Mouse (Mus musculus): ENCODE data around the gene 2310007B03Rik.
A peak's percentile ranks its signal among the peaks of the same experiment; 100 is the strongest.

The 2310007B03Rik gene

DNA sequence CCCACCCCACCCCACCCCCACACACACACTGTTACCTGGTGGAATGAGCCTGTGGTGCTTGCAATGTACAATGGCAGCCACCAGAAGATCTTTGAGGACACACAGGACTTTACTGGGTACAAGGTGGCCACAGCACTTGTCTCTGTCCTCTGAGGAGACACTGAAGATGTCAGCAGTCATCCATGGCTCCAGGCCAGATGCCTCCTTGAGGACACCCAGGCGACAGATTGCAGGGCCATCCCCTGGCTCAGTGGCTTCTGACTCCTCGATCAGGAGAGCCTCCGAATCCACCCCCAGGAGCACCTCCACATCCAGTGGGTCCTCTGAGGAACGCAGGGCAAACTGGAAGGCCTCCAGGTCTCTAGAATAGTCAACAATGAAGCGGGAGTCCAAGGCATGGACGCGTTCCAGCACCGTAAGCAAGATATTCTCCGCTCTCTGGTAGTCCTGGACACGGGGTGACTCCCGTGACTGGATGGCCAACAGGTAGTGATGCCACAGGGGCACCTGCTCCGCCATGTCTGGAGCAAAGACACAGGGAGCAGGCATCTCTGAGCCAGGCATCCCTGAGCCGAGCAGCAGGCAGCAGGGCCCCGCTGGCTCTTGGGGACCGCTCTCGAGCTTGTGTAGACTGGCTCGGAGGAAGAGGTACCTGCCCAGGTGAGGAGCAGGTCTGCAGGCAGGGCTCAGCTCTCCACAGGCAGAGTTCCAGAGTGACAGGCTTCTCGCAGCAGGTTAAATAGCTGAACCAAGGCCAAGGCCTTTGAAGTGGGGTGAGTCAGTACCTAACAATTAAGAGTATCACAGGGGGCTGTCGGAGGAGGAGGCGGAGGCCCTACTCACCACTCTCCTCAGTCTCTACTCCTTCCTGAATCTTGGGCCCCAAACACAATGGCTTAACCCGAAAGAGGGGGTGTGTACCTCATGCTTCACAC is 915 bp downstream of the 2310007B03Rik start:
- DNase-seq (ENCODE audit: low spot score in 2 of 2) = no peak

GRCm38 (mm10) chr1:93158916-93159315 is 1.8 kb downstream of the 2310007B03Rik start:
- DNase-seq (ENCODE audit: low spot score in 2 of 2) = peak in 1 of 2 experiments; percentile 25

GRCm38 (mm10) chr1:93157566-93157965 is 3.2 kb downstream of the 2310007B03Rik start:
- peak; percentile 29 to 35 for DNase-seq (ENCODE audit: low spot score in 2 of 2)

GRCm38 (mm10) chr1:93150907-93151661 is 9.7 kb downstream of the 2310007B03Rik start:
- DNase-seq (ENCODE audit: low spot score in 2 of 2) = no peak

- no peak for DNase-seq (ENCODE audit: low spot score in 2 of 2)
Measured at GRCm38 (mm10) chr1:93144176-93144575, 16.6 kb downstream of the 2310007B03Rik start.

- no peak for DNase-seq (ENCODE audit: low spot score in 2 of 2)
Measured at GRCm38 (mm10) chr1:93142871-93143270, 17.9 kb downstream of the 2310007B03Rik start.

DNA sequence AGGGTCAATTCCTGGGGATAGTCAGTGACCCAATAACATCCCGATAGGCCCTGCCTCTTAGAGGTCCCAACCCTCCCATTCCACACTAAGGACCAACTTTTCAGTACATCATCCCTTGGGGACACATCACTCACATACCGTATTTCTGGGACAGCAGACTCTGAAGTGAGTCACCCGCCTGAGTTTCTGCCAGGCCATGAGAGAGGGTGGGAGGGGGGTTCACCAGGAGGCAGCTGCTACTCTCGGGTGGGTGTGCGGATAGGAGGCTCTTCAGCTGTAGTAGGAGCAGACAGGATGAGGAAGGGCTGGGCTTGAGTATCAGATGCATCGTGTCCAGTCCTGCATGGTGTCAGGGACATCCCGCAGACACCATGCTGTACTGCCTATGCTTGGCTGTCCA is 21.0 kb downstream of the 2310007B03Rik start:
- DNase-seq (ENCODE audit: low spot score in 2 of 2) = no peak

DNA sequence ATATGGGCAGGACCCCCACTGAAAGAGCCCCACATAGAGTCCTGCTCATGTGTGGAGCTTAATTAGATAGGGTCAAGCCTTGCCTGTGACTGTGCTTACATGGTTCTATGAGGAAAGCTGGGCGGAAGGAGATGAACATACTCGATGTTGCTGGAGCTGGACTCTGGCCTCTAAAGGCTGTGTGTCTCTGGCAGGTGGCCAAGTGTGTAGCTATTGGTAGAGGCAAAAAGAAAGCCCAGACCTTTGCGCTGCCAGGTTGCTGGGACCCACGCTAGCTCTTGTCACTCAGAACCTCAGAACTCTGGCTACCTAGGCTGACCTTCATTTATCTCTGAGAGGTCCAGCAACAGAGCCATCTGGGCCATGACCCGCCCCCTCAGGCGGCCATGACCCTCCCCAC is 22.2 kb downstream of the 2310007B03Rik start:
- DNase-seq (ENCODE audit: low spot score in 2 of 2) = no peak

GRCm38 (mm10) chr1:93135036-93135526 is 25.7 kb downstream of the 2310007B03Rik start, which contains the start of gene Agxt:
TSS of gene Agxt (plus strand) at chr1:93135240.
- DNase-seq (ENCODE audit: low spot score in 2 of 2) = no peak

DNA sequence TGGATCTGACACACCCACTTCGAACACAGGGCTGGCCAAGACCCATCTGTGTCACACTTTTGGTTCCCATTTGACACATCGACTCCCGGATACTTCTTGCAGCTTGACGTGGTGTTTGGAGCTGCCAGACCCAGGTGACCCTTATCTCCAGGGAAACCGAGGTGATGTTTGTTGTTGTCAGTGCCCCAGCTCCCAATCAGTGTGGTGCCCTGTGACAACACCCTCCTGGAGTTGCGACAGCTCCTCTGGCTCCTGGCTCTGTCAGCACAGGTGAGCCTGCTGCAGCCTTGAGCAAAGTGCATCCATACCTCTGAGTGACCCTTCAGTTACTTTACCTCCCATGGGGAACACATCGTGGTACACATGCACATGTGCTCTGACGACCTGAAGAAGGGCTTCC is 28.1 kb downstream of the 2310007B03Rik start:
- DNase-seq (ENCODE audit: low spot score in 2 of 2) = no peak

- no peak for DNase-seq (ENCODE audit: low spot score in 2 of 2)
Measured at GRCm38 (mm10) chr1:93130242-93130983, 30.3 kb downstream of the 2310007B03Rik start.

GRCm38 (mm10) chr1:93128710-93129349 is 31.9 kb downstream of the 2310007B03Rik start:
- DNase-seq (ENCODE audit: low spot score in 2 of 2) = peak in 1 of 2 experiments; percentile 66

DNA sequence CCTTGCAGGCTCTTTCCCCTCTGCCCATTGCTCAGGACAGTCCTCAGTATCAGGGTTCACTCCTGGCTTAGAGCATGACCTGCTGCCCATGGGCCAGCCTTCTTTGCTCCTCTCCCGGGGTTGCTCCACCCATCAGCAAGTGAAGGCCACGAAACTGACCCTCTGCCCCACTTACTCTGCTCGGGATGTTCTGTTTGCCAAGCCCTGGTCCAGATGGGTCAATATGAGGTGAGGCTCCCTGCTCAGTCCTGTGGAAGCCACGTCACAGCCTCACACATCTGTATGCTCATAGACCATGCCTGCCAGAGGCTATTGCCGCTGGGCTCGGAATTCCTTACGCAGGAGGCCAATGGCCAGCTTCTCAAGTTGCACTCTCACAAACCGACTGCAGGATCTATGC is 32.5 kb downstream of the 2310007B03Rik start:
- no peak for DNase-seq (ENCODE audit: low spot score in 2 of 2)

- DNase-seq (ENCODE audit: low spot score in 2 of 2) = no peak
Measured at GRCm38 (mm10) chr1:93125256-93125655, 35.5 kb downstream of the 2310007B03Rik start.

- DNase-seq (ENCODE audit: low spot score in 2 of 2) = no peak
Measured at GRCm38 (mm10) chr1:93124066-93124465, 36.7 kb downstream of the 2310007B03Rik start.

DNA sequence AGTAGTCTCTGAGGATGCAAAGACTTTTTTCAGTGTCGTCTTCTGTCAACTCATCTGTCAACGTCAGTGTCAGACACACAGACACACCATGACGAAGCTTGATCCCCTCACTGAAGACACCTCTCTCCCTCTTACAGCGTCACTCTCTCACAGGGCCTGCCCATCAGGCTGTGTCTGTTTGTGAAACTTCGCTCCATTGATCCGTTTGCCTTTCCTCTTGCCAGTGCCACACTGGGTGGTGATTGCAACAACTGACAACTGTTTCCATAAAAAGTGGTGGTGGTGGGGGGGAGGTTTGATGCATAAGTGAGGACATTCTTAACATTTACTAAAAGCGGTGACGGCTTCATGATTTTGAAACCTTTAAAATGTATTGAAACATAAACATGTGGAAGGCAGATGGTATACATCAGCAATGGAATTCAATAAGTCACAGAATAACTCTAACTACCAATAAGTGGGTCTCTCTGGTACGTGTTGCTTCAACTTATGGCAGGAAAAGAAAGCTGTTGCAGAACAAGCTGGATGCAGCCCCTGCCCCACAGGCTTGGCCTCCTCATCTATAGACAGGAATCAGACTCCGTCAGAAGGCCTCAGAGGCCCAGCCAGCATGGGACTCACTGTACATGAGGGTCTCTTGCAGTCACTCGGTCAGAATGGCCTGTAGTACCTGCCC is 37.4 kb downstream of the 2310007B03Rik start:
- DNase-seq (ENCODE audit: low spot score in 2 of 2) = no peak

DNA sequence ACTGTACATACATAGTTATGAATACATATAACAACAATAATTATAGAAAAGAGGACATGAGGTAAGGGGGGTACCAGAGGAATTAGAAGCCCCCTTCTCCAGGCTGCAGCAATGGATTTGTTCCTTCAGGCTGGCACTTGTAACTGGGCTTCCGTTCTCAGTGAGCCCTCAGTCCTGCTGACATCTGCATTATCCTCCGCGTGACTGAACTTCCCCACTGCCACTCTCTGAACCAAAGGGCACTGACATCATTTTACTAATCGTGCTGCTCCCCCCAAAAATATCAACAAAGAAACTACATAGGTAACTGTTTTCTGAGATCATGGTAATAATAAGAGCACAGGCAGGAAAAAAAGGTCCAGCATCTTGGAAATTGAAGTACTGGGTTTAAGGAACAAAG is 41.9 kb downstream of the 2310007B03Rik start:
- no peak for DNase-seq (ENCODE audit: low spot score in 2 of 2)

DNA sequence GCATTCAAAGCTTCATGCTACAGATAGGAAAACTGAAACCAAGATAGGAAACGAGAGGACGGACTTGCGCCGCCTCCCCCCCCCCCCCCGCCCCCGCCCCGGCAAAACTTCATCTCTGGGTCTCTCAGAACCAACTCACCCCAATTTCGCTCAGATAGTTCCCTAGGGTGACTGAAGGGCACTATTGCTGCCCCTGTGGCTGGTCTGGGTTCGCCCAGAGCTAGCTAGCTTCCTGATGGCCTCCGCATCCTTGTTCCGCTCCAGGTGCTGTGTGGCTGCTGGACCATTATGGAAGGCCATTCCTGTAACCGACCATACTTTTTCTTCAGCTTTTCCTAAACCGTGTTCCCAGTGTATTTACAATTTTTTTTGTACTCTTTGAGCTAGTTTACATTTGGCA is 45.3 kb downstream of the 2310007B03Rik start:
- DNase-seq (ENCODE audit: low spot score in 2 of 2) = no peak

DNA sequence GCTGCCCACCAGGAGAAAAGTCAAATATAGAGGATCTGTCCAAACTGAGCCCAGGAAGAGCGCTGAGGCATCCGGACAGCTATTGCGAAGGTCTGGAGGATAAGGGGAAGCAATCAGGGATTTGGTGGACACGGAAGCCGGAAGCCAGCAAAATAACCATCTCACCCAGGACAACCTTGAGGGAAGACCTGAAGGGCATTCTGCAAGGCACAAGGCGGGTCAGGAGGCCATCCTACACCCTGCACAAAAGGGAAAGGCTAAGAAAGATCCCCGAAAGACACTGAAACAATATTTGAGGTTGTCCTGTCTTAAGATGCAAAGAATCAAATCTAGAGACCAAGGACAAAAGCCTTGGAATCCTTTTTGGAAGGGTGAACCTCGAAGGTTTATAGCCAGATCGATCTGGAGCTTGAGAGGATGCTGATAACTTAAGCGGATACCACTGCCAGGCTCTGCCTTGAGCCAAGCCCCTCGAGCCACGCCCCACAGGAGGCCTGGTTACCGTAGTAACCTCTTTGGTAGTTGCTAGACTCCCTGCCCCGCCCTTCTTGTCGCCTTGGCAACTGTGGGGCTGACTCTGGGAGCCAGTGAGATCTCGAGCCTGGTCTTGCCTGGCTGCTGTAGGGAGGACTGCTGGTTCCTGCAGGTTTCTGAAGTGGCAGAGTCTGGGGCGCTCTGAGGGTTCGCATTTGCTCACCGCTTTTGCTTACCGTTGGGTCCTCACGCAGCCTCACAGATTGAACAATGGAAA is 45.9 kb downstream of the 2310007B03Rik start:
- DNase-seq (ENCODE audit: low spot score in 2 of 2) = peak; percentile 44 to 50

DNA sequence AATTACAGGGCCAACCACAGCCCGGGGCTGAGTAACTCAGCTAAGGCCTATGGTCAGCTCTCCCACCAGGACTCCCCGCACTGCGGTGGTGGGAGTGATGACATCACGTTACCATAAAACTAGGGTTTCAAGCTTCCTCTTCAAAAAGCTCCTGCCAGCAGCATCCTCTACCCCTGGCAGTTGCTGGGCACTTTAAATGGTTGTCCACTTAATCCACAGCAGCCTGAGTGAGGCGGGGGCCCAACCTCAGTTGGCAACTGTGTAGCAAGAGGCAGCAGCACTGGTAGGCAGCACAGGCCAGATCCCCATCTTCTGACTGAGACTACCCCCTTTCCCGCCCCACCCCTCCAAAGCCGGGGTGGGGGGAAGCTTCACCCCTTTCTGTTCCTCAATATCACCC is 58.0 kb downstream of the 2310007B03Rik start:
- no peak for DNase-seq (ENCODE audit: low spot score in 2 of 2)

Measured in urinary bladder, adult 18-20 months (tissue).